Mouse (Mus musculus) cerebellum, adult (tissue): ENCODE results near the gene Pdhb.
"Not testable (repeated sequence)": the region's sequence is repeated elsewhere in the genome, so short reads cannot be mapped to it uniquely, and the experiment has no call there.

Experiments
- ATAC-seq: cut with Nextera tagmentation; 2 replicates; pipeline ENCODE4 v1.9.2; 2017; ENCODE audit warnings: mild to moderate bottlenecking, moderate library complexity, mixed read lengths; ENCODE audit not compliant: insufficient number of reproducible peaks, low FRiP score, low TSS enrichment

Gene Pdhb

DNA sequence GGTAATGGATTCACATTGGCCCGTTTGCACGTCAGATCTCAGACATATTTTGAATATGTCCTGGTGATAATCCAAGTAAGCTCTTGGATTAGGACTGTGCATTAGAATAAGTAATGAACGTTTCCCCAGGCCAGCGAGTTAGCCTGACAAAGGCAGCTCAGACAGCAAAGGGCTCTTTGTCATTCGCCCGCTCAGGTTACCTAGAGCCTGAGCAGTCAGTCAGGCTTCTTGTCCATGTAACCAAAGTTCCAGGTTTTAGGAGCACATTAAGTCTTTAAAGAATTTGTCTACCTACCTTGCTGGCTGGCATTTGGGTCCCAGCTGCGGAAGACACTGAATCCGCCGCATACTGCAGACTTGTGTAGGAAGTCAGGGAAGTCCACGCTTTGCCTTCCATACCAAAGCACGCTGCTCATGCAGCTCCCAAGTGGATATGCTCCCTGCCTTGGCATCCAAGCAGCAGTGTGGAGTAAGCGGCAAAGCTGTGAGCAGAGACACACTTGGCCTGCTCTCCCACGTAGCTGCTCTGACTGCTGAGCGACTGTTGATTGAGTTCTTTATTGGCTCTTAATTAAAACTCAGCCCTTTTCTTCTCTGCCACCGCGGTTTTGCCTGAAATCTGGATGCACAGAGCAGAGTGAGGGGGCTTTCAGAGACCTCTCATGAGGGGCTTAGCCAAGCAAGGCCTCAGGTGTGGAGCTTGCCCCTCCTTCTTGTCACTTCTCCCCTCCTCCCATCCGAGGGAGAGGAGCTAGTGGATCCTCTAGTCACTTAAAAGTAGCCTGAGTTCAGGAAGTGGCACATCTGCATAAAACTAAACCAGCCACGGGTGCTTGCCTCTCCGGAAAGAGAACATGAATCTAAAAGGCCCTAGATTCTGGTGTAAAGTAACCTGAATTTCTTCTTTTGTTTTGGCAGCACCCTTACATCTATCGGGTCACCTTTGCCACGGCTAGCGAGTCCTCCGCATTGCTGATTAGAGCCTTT lies 32.8 kb downstream of the Pdhb start:
- no peak for ATAC-seq

DNA sequence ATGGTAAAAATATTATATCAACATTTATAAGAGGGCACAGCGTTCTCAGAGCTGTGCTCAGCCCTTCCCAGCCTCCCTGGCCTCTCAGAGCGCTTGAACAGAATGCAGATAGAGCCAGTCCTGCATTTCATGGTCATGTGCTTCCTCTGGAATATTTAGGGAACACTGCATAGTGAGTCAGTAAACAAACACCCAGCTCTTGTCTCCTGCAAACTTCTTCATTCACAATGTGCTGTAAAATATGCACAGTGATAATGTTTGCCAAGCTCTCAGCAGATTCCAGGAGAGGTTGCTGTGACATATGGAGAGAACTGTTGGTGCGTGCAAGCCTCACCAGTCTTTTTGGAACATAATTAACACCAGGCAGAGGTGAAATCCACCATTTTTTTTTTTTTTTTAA lies 37.7 kb downstream of the Pdhb start:
- ATAC-seq = peak; percentile 64

DNA sequence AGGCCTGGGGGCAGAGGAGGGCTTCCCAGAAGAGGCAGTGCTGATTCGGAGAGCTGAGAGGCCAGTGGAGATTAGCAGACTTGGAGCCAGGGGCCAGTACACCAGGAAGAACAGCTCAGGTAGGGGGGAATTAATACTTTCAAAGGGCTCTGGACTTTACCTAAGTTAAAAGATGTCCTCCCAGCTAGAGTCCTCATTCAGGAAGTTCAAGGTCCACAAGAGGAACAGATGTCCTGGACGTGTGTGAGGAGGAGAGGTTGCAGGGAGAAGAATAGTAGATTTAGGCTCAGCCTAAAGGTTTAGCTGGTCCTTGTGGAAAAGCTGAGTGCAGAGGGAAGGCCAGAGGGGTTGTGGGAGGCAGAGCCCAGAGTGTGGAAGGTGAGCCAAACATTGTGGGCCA lies 38.6 kb downstream of the Pdhb start:
- ATAC-seq = no peak

DNA sequence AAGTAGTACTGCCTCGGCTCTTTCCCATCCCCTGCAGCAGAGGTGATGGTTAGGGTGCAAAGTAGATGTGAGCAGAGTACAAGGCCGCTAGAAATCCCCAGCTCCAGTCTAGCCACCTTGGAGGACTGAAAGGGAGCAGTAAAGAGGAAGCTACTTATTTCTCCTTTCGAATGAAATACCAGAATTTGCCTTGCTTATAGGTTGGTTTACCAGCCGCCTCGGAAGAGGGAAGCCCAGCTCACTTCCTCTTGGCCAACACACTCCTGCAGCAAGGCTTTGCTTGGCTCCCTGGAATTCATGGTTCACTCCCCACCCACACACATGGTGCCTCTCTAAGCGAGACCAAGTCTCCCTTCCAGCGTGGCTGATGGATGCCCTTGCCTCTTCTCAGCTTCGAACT lies 40.0 kb downstream of the Pdhb start:
- no peak for ATAC-seq

DNA sequence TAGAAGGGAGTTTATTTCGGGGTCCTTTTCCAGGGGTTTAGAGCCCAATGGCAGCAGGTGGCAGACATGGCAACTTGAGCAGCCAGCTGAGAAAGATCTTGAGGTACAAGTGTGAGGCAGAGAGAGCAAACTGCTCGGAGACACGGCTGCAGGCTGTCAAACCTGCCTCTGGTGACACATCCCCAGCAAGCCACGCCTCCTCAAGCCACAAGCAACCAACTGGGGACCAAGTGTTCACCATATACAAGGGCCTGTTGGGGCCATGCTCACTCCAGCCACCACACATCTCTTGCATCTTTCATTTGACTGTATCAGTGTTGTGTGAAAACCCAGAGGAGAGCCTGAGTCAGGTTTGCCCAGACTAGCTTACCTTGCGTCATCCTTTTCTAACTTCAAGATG lies 44.9 kb downstream of the Pdhb start:
- no peak for ATAC-seq

DNA sequence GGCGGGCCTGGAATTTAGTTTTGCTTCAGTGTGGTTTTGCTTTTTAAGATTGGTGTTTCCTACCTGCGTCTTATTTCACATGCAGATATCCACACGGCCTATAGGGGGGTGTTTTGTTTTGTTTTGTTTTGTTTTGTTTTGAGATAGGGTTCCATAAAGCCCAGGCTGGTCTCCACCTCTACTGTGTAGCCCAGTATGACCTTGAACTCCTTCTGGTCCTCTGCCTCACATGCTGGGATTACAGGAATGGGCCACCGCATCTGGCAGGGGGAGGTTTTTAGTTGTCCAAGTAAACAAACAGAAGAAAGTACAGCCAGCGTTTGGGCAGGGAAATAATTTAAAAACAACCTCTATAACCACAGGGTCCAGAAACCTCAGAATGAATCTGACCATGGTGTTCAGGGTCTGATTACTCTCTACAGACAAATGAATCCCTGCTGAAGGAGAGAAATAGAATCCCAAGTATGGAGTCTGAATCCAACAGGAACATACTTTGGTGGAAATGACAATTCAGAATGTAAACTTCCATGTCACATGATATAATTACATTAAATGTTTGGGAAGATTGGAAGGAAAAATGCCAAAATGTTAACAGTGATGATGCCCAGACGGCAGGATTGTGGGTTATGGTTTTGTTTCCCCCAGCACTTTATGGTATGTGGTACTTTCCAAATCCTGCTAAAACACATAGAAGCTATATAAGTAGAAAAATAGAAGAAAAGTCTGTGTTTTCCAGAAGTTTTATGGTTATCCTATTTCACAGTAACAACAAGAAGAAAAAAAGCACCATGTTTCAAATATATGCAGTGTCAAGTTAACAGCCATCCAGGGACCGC lies 48.6 kb downstream of the Pdhb start:
- no peak for ATAC-seq

DNA sequence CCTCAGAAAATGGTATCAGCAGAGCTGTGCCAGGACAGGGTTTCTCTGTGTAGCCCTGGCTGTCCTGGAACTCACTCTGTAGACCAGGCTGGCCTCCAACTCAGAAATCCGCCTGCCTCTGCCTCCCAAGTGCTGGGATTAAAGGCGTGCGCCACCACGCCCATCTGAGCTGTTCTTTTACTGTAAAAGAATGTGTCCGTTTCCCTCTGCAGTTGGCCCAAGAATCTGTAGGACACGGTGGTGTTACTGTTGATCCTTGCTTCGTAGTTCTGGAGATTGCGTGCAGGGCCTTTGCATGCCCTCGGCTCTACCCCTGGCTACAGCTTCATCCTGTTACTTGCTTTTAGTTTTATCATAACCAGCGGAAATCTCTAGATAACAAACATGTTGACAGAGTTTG lies 49.2 kb downstream of the Pdhb start:
- not testable (repeated sequence) for ATAC-seq

DNA sequence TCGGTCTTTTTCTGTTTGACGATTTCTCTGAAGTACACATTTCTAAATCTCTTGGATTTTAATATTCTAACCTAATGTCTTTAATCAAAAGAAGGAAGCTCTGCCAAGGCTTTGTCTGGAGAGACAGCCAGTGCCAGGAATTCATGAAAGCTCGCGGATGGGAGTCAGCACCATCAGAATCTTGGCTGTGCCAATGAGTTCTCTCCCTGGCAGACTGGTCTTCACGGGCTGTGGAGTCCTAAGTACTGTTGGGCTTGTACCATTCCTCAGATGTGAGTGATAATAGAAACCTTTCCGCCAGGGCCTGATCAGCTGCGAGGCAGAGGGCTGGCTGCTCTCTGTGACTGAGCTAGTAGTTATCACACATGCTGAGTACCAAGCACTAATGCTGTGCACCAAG lies 49.7 kb downstream of the Pdhb start:
- peak; percentile 46; the same call in 1 of the 2 replicates for ATAC-seq

DNA sequence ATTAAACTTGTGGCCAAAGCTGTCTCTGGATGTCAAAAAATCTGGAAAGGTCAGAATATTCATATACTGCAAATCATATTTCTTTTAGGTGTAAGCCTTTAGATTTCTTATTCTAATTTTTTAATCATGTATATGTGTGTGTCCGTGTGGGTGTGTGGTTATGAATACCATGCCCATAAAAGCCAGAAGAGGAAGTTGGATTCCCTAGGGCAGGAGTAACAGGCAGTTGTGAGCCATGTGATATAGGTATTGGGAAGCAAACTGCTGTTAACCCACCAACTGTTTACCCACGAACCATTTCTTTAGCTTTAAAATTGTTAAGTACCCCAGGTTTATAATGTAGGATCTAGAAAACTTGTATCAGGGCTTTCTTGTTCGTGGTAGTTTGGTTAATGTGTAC lies 52.9 kb downstream of the Pdhb start:
- ATAC-seq = no peak

DNA sequence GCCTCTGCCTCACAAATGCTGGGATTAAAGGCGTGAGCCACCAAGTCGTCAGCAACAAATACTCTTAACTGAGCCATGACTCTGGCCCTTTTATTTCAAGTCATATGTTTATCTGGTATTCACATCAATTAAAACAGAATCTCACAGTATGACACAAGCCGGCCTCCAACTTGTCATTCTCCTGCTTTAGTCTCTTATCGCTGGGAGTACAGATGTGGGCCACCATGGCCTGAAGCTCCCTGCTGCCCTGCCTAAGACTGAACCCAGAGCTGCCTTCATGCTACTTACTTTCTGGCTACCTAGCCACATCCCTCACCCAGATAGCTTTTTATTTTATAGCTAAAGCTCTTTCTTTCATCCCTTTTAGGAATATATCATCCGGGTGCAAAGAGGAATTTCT lies 53.4 kb downstream of the Pdhb start:
- ATAC-seq = no peak

DNA sequence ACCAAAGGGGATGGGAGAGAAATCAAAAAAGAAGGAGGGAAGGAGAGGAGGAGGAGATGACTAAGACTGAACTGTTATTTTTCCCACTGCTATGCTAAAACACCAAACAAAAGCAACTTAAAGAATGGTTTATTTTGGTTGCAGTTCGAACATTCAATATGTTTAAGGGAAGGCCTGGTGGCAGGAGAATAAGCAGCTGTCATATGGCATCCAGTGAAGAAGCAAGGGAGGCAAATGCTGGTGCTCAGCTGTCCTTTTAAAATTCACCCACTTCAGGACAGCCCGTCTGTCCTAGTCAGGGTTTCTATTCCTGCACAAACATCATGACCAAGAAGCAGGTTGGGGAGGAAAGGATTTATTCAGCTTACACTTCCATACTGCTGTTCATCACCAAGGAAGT lies 55.5 kb downstream of the Pdhb start:
- no peak for ATAC-seq
